Mouse (Mus musculus): Measurements from ENCODE around the gene Arl5c.

The Arl5c gene

GRCm38 (mm10) chr11:98019883-98020610 lies 24.1 kb upstream of the Arl5c start:
- peak; percentile 38 for DNase-seq (ENCODE audit: low spot score)

- peak; percentile 74 for DNase-seq (ENCODE audit: low spot score)
These were observed 23.1 kb upstream of the Arl5c start for GRCm38 (mm10) chr11:98018858-98019641.

DNA sequence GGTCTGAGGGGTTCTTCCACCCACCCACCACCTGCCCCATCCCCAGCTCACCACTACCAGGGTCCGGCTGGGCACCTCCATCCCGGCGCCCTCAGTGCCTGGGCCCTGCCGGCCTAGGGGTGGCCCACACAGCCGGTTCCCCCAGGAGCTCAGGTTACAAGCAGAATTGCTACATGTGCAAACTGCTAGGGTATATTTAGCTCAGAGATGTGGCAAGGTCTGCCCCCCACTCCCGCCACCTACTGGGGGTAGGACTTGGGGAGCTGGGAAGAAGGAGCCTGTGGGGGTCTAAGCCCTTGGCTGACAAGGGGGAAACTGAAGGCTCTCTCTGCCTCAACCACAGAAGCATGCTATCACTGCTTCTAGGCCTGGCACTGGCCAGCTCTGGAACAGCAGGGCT lies 22.2 kb upstream of the Arl5c start:
- no peak for DNase-seq (ENCODE audit: low spot score)

GRCm38 (mm10) chr11:98016824-98017223 lies 20.8 kb upstream of the Arl5c start:
- no peak for DNase-seq (ENCODE audit: low spot score)

DNA sequence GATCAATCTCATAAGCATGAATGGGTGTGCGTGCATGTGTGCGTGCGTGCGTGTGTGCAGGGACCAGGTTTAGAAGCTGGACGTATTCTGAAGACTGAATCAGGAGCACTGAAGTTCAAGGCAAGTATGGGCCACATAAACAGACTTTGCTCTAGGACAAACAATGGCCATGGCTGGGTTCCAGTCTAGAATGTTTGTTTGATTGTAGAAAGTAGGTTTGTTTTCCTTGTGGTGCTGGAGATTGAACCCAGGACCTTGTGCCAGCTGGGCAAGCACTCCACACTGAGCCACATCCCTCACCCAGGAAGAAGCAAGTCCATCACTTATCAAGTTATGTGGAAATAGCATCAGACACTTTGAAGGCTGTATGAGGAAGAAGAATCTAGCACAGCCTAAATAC lies 20.2 kb upstream of the Arl5c start:
- DNase-seq (ENCODE audit: low spot score): no peak

GRCm38 (mm10) chr11:98012831-98013230 lies 16.9 kb upstream of the Arl5c start:
- no peak for DNase-seq (ENCODE audit: low spot score)

DNA sequence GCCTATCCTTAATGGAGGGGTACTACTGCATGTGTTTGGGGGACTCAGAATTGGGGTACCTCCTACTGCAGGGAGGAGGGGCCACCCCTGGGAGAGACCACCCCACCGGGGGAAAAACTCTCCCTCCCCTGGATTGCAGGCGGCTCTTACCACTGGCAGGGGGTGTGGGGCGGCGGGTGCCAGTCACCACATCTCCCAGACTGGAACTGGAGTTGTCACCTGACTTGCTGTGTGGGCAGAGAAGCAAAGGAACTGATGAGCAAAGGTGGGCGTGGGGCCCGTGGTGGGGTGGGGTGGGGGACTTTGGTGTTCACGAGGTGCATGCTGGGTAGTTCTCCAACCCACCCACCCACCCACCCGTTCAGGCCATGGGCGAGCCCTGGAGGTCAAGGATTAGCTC lies 15.7 kb upstream of the Arl5c start:
- DNase-seq (ENCODE audit: low spot score): no peak

DNA sequence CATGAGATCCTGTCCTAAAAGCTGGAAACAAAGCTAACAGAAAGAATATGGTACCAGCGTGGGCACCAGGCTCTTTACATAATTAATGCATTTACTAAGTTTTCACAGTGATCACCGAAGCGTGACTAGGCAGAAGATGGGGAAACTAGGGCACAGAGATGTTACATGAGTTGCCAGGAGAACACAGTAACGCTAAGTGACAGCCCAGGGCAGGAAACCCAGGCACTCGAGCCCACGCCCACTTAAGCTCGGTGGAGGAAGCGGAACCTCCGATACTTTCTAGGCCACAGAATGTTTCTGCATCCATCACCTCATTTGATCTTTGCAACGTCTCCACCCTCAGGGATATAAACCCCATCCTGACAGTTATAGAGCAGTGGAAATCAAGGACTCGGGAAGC lies 12.1 kb upstream of the Arl5c start:
- DNase-seq (ENCODE audit: low spot score): no peak

DNA sequence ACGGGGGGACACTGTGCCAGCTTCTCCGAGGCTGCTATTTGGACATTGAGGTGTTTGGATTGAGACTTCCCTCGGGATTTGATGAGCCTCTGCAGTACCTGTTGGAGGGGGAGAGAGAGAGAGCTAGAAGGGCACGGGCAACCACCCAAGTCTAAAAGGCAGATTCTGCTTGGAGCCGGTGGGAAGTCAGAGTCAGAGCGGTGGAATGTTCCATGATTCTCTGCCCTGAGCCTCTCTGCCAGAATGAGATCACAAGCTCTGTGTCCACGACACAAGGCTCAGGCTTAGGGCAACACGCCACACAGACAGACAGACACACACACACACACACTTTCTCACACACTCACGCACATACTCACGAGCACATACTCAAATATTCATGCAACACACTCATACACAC lies 9.7 kb upstream of the Arl5c start:
- DNase-seq (ENCODE audit: low spot score): no peak

GRCm38 (mm10) chr11:98005076-98005475 lies 9.1 kb upstream of the Arl5c start:
- no peak for DNase-seq (ENCODE audit: low spot score)

GRCm38 (mm10) chr11:98004161-98004560 lies 8.2 kb upstream of the Arl5c start:
- no peak for DNase-seq (ENCODE audit: low spot score)

DNA sequence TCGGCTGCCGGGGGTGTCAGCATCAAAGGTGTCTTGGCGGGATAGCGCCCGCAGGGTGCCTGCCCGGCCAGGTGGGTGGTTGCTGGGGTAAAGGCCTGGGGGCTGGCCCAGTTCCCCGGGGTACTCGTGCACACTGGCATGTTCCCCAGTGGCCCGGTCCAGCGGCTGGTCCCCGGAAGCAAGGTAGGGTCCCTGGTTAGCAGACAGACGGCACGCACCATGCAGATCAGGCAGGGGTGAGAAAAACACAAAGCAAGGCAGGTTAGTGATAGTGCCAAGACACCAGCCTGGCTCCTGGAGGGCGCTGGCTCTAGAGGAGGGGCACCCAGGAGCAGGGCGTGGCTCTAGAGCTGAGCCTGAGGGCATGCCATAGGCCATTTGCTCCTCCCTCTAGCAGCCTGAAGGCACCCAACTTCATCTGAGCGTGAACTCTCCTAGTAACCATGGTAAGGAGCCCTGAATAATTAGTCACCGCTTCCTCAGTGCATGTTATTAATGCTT lies 7.2 kb upstream of the Arl5c start:
- DNase-seq (ENCODE audit: low spot score): no peak

DNA sequence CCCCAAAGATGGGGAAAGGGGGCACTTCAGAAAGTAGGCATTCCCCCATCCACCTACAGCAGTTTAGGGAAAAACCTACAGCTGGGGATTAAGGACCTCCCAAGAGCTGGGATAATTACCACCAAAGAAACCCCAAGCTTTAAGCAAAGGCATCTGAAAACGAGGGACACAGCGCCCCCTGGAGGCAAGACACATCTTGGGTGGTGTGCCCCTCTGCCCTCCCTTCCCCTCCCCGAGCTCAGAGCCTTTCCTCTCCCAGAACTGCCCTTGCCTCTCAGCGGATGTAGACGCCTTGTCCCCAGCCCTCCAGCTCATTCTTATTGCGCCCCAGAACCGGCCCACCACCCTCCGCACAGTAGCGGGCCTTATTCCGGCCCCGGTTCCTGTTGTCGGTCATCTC lies 6.6 kb upstream of the Arl5c start:
- DNase-seq (ENCODE audit: low spot score): peak; percentile 86

DNA sequence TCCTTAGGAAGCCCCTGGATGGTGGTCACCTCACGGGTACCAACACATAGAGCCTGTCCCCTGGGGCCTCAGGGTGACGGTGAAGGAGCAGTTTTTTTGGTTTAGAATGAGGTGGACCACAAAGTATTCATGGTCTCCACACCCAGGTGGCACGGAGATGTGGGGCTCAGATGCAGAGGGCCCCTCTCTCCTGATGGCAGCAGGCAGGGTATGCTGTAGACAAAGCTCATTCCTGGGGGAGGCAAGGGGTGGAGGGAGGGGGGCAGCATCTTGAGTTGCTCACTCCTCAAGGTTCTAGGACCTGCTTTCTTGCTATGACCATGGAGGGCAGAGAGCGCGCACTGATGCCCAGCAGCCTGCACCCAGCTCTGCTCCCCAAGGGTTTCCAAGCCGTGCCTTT lies 6.0 kb upstream of the Arl5c start:
- no peak for DNase-seq (ENCODE audit: low spot score)

DNA sequence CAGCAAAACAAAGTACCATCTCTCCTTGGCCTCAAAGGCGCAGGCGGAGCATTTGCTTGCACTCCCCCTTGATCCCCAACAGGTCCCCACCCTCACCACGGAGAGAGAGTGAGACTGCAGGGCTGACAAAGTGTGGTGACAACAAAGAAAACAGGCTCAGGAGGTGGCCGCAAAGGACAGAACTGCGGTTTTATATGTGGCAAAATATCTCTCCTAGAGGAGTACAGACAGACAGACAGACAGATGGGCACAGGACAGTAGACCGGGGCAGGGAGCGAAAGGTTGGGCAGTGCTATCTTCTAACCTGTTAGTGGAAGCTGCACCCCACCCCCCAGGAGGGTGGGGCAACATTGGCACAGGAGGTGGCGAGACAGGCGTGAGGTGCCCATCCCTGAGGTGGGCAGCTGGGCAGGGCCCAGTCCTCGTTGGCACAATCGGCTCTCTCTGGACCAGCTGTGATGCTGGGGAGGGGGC lies 5.4 kb upstream of the Arl5c start:
- peak; percentile 82 for DNase-seq (ENCODE audit: low spot score)

GRCm38 (mm10) chr11:98000378-98001140 lies 4.6 kb upstream of the Arl5c start:
- peak; percentile 94 for DNase-seq (ENCODE audit: low spot score)

DNA sequence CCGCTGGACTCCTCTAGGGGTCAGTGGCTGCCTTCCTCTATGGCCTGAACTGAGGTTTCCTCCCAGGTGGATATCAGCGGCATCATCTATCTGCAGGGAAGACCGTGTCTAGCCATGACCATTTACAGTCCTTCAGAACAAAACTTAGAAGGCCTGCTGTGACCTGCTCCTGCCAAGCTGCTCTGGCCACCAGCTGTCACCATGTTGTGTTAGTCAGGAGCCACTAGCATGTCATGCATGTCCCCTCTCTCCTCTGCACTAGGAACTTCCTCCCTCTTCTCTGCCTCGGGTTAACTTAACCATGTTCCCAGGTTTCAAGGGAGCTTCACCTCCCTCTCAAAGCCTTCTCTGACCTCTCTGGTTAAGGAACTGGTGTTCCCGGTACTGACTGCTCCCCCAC lies 3.8 kb upstream of the Arl5c start:
- no peak for DNase-seq (ENCODE audit: low spot score)

- DNase-seq (ENCODE audit: low spot score): peak; percentile 92
These were observed 3.1 kb upstream of the Arl5c start for GRCm38 (mm10) chr11:97998898-97999608.

DNA sequence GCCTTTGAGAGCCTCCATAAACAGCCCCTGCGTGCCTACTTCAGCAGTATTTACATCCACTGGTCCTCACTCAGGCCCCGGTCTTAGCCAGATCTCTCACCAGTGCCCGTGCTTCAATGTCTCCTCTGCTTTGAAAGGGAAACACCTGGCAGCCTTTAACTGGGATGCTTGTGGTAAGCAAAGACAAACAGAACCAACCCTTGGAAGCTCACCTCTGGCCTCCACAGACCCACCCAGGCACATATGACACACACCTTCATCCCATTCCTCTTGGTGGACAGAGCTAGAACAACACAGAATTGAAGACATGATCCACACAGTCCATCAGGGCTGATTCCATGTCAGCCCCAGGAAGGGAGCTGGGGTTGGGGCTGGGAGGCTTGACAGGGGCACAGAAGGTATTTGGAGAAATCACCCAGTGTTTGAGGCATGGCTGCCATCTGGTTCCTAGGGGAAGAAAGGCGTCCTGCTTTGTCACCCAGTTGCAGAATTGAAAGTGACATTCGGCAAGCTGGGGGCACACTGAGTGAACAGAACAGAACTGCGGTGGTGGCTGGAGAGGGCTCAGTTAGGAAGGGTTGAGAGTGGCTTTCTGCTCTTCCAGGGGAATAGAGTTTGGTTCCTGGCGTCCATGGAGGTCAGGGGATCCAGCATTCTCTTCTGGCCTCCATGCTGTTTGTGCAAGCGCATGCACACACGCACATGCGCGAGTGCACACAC lies 2.3 kb upstream of the Arl5c start:
- DNase-seq (ENCODE audit: low spot score): no peak

- DNase-seq (ENCODE audit: low spot score): no peak
These were observed 1.5 kb upstream of the Arl5c start for GRCm38 (mm10) chr11:97997387-97997960.

GRCm38 (mm10) chr11:97996691-97997090 lies 710 bp upstream of the Arl5c start:
- no peak for DNase-seq (ENCODE audit: low spot score)

All from T-cell, adult 2 months (primary cell).